Mouse (Mus musculus): Measurements from ENCODE around the gene Jmjd7. TPM values are rescaled to one million over a fixed set of nuclear protein-coding genes. Genes with fewer than 3 reads are reported as not detected.

Jmjd7 gene
- polyA plus RNA-seq, 1 experiment from 2014 or later: 23.5 TPM

GRCm38 (mm10) chr2:120065243-120065642, 38.0 kb downstream of the Jmjd7 start:
- Histone ChIP-seq H3K4me3 (no peak overlapping the region), H3K27ac (no peak overlapping the region), H3K36me3 (no peaks in the 10 kb centered on the region), H3K4me1 (replicated peaks) (peaks cover 11% of the 10 kb centered on the region), H3K27me3 (no peaks in the 10 kb centered on the region), H3K9ac (no peak overlapping the region), H3K9me3 (no peaks in the 10 kb centered on the region), H3K4me2 (no peak overlapping the region)
- no peak for ATAC-seq (ENCODE audit: low FRiP score)
- 91% methylated on average over 10 of the region's 10 CpGs for WGBS

GRCm38 (mm10) chr2:120066224-120066623, 38.9 kb downstream of the Jmjd7 start:
- ATAC-seq (ENCODE audit: low FRiP score): no peak

DNA sequence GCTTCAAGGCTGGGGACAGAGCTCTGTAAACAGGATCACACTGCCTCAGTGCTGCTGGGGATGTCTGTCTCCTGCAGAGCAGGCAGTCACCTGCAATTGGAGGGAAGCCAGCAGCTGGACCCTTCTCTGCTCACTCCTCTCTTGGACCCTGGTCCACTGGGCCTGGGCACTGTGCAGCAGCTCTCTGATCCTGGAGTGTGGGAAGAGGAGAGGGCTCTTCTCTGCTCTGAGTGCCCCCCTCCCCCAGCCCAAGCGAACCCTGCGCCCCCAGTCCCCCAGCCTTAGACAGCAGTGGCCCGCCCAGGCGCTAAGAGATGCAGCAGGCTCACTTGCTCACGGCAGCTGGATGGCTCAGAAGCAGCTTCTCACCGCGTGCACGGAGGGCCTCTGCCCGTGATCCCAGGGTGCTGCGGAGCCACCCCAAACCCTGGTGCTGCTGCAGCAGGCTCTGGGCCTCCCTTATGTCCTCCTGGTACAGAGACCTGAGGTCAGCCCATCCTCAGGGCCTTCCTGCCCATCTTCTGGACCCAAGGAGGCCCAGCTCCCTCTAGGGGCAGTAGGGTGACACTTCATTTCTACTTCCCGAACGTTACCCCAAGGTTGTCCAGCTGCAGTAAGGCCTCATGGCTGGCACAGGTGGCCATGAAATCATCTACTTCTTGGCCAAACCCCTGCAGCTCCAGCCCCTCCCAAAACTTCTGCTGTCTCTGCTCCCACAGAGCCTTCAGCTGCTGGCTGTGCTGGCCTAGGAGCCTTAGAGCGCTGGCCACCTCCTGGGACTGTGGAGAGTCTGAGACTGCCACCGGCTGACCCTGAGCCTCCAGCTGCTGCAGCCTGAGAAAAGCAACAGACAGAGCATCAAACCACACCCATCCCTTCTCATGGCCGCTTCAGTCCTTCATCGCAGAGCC, 41.5 kb downstream of the Jmjd7 start:
- no peak overlapping the region for H3K4me3 ChIP-seq
- no peaks in the 10 kb centered on the region for H3K36me3 ChIP-seq
- H3K4me1 ChIP-seq (replicated peaks): peaks cover 11% of the 10 kb centered on the region
- H3K27ac ChIP-seq: no peak overlapping the region
- ATAC-seq (ENCODE audit: low FRiP score): peak; percentile 33; the same call in 1 of the 2 replicates
- no peaks in the 10 kb centered on the region for H3K9me3 ChIP-seq
- H3K4me2 ChIP-seq: peak overlapping the region; percentile 19; the same call in 1 of the 2 replicates
- H3K9ac ChIP-seq: peak overlapping the region; percentile 26; the same call in 1 of the 2 replicates
- H3K27me3 ChIP-seq: no peaks in the 10 kb centered on the region
- WGBS: 39% methylated on average over 16 of the region's 16 CpGs

More at GRCm38 (mm10) chr2:120066224-120066623, 38.9 kb downstream of the Jmjd7 start:
- Histone ChIP-seq H3K4me2 (no peak overlapping the region), H3K9me3 (no peaks in the 10 kb centered on the region), H3K27me3 (no peaks in the 10 kb centered on the region), H3K4me1 (replicated peaks) (peaks cover 11% of the 10 kb centered on the region), H3K27ac (no peak overlapping the region), H3K9ac (no peak overlapping the region), H3K4me3 (no peak overlapping the region), H3K36me3 (no peaks in the 10 kb centered on the region)
- WGBS: 81% methylated on average over 3 of the region's 3 CpGs

GRCm38 (mm10) chr2:120069466-120069990, 42.2 kb downstream of the Jmjd7 start:
- Histone ChIP-seq H3K4me2 (no peak overlapping the region), H3K36me3 (no peaks in the 10 kb centered on the region), H3K9me3 (no peaks in the 10 kb centered on the region), H3K9ac (peak overlapping the region; percentile 19; the same call in 1 of the 2 replicates), H3K4me3 (no peak overlapping the region), H3K4me1 (replicated peaks) (peaks cover 11% of the 10 kb centered on the region), H3K27ac (no peak overlapping the region), H3K27me3 (peaks cover 5% of the 10 kb centered on the region)
- WGBS: 69% methylated on average over 8 of the region's 8 CpGs
- no peak for ATAC-seq (ENCODE audit: low FRiP score)

- no peak overlapping the region for H3K4me3 ChIP-seq
- ATAC-seq (ENCODE audit: low FRiP score): no peak
- no peaks in the 10 kb centered on the region for H3K9me3 ChIP-seq
- no peak overlapping the region for H3K9ac ChIP-seq
- H3K27ac ChIP-seq: no peak overlapping the region
- no peak overlapping the region for H3K4me2 ChIP-seq
- no peaks in the 10 kb centered on the region for H3K36me3 ChIP-seq
- 93% methylated on average over 4 of the region's 4 CpGs for WGBS
- peaks cover 36% of the 10 kb centered on the region for H3K27me3 ChIP-seq
- H3K4me1 ChIP-seq (replicated peaks): peaks cover 15% of the 10 kb centered on the region
Observed at GRCm38 (mm10) chr2:120074096-120074495, 46.8 kb downstream of the Jmjd7 start.

- 2% methylated on average over 36 of the region's 36 CpGs for WGBS
- H3K27me3 ChIP-seq: peaks cover 36% of the 10 kb centered on the region
- no peaks in the 10 kb centered on the region for H3K36me3 ChIP-seq
- H3K27ac ChIP-seq: no peak overlapping the region
- ATAC-seq (ENCODE audit: low FRiP score): peak; percentile 72; the same call in 1 of the 2 replicates
- no peaks in the 10 kb centered on the region for H3K9me3 ChIP-seq
- peaks cover 11% of the 10 kb centered on the region for H3K4me1 ChIP-seq (replicated peaks)
- peak overlapping the region; percentile 64 for H3K4me2 ChIP-seq
- H3K9ac ChIP-seq: peak overlapping the region; percentile 2
- H3K4me3 ChIP-seq: peak overlapping the region; percentile 43
Observed at GRCm38 (mm10) chr2:120076076-120076705, 48.9 kb downstream of the Jmjd7 start.

Small RNAs within 50 kb of the gene (microRNA-seq; reads per million reads assigned to microRNA genes)
- gene Mir7665: not detected

Other genes starting within 250 kb of the Jmjd7 start
- gene Rpap1, start 239.9 kb upstream of the Jmjd7 start, polyA plus RNA-seq (2015; fragmentation: Nextera tagmentation; extraction: Ambion mirVana): 22.2 and 22.6 TPM in 2 replicates
- gene Tyro3, start 229.8 kb upstream of the Jmjd7 start, polyA plus RNA-seq (2015; fragmentation: Nextera tagmentation; extraction: Ambion mirVana): 19.4 and 20.0 TPM in 2 replicates
- gene Mga, start 130.3 kb upstream of the Jmjd7 start, polyA plus RNA-seq (2015; fragmentation: Nextera tagmentation; extraction: Ambion mirVana): 27.3 and 28.8 TPM in 2 replicates
- 4.9 and 6.2 TPM in 2 replicates for gene Mapkbp1, start 54.8 kb upstream of the Jmjd7 start, polyA plus RNA-seq (2015; fragmentation: Nextera tagmentation; extraction: Ambion mirVana)
- gene Gm28042, start within 50 bp of the Jmjd7 start, polyA plus RNA-seq (2015; fragmentation: Nextera tagmentation; extraction: Ambion mirVana): 5.2 and 5.6 TPM in 2 replicates
- 3.7 and 4.1 TPM in 2 replicates for gene Pla2g4b, start 5.9 kb downstream of the Jmjd7 start, polyA plus RNA-seq (2015; fragmentation: Nextera tagmentation; extraction: Ambion mirVana)
- 16.1 and 19.9 TPM in 2 replicates for gene Ehd4, start 127.1 kb downstream of the Jmjd7 start, polyA plus RNA-seq (2015; fragmentation: Nextera tagmentation; extraction: Ambion mirVana)
- gene Pla2g4e, start 217.9 kb downstream of the Jmjd7 start, polyA plus RNA-seq (2015; fragmentation: Nextera tagmentation; extraction: Ambion mirVana): 1.2 and 2.0 TPM in 2 replicates

Measured in hindbrain, embryonic 13.5 days (tissue).